Mouse (Mus musculus): ENCODE measurements around the gene Ccdc63. TPM values are rescaled to one million over a fixed set of nuclear protein-coding genes. Genes with fewer than 3 reads are reported as not detected.
A peak's percentile ranks its signal among the peaks of the same experiment; 100 is the strongest.

Gene Ccdc63
- polyA plus RNA-seq, 1 experiment = not detected

- H3K4me2 ChIP-seq (ENCODE audit: low read depth) = peak overlapping the region; percentile 67
- peaks cover 88% of the 10 kb centered on the region for H3K79me2 ChIP-seq (ENCODE audit: control insufficient read depth, insufficient read depth)
- peaks cover 22% of the 10 kb centered on the region for H3K36me3 ChIP-seq (ENCODE audit: control insufficient read depth, insufficient read depth)
- H3K27me3 ChIP-seq (ENCODE audit: control insufficient read depth, insufficient read depth, insufficient read length) = no peaks in the 10 kb centered on the region
- no peak overlapping the region for H3ac ChIP-seq (ENCODE audit: control insufficient read depth, insufficient read length)
- no peak for TF ChIP-seq MAX (IDR thresholded peaks at IDR 0.05; ENCODE audit: low read depth)
- TF ChIP-seq MYOG (IDR thresholded peaks at IDR 0.05; ENCODE audit: control insufficient read depth in 1 of 3, insufficient read depth in 1 of 3, insufficient read length in 2 of 3, low read depth in 2 of 3) = no peak
- no peak for TF ChIP-seq REST (IDR thresholded peaks at IDR 0.05; ENCODE audit: insufficient read depth, insufficient read length)
- no peak overlapping the region for H3K4me3 ChIP-seq
Measured at GRCm38 (mm10) chr5:122165233-122165915, 24.8 kb upstream of the Ccdc63 start.

GRCm38 (mm10) chr5:122164011-122164410 lies 23.4 kb upstream of the Ccdc63 start:
- Histone ChIP-seq H3K79me2 (ENCODE audit: control insufficient read depth, insufficient read depth) (peaks cover 95% of the 10 kb centered on the region), H3K4me2 (ENCODE audit: low read depth) (peak overlapping the region; percentile 39), H3K27me3 (ENCODE audit: control insufficient read depth, insufficient read depth, insufficient read length) (no peaks in the 10 kb centered on the region), H3K36me3 (ENCODE audit: control insufficient read depth, insufficient read depth) (peaks cover 14% of the 10 kb centered on the region), H3K4me3 (no peak overlapping the region), H3ac (ENCODE audit: control insufficient read depth, insufficient read length) (no peak overlapping the region)
- TF ChIP-seq MAX (IDR thresholded peaks at IDR 0.05; ENCODE audit: low read depth) = no peak
- no peak for TF ChIP-seq MYOG (IDR thresholded peaks at IDR 0.05; ENCODE audit: control insufficient read depth in 1 of 3, insufficient read depth in 1 of 3, insufficient read length in 2 of 3, low read depth in 2 of 3)
- TF ChIP-seq POLR2AphosphoS2 (IDR thresholded peaks at IDR 0.05; ENCODE audit: insufficient read length, low read depth) = no peak
- no peak for TF ChIP-seq CEBPB (IDR thresholded peaks at IDR 0.05; ENCODE audit: insufficient read depth, poor library complexity, severe bottlenecking)
- no peak for TF ChIP-seq TCF12 (IDR thresholded peaks at IDR 0.05; ENCODE audit: insufficient read depth, poor library complexity, severe bottlenecking)
- TF ChIP-seq REST (IDR thresholded peaks at IDR 0.05; ENCODE audit: insufficient read depth, insufficient read length) = no peak
- no peak for TF ChIP-seq USF1 (IDR thresholded peaks at IDR 0.05; ENCODE audit: low read depth)
- no peak for TF ChIP-seq POLR2A (IDR thresholded peaks at IDR 0.05; ENCODE audit: insufficient read length, low read depth)
- no peak for TF ChIP-seq MYOD1 (IDR thresholded peaks at IDR 0.05; ENCODE audit: control insufficient read depth in 1 of 3, insufficient read length in 2 of 3, low read depth in 2 of 3)
- TF ChIP-seq TCF3 (IDR thresholded peaks at IDR 0.05; ENCODE audit: insufficient read length, low read depth) = no peak
- no peak for TF ChIP-seq E2F4 (IDR thresholded peaks at IDR 0.05; ENCODE audit: insufficient read depth)
- no peak for TF ChIP-seq SRF (IDR thresholded peaks at IDR 0.05; ENCODE audit: control insufficient read depth, insufficient read length, low read depth)

GRCm38 (mm10) chr5:122163194-122163593 lies 22.6 kb upstream of the Ccdc63 start:
- H3K36me3 ChIP-seq (ENCODE audit: control insufficient read depth, insufficient read depth) = peaks cover 6% of the 10 kb centered on the region
- peak overlapping the region; percentile 44 for H3K4me2 ChIP-seq (ENCODE audit: low read depth)
- TF ChIP-seq MAX (IDR thresholded peaks at IDR 0.05; ENCODE audit: low read depth) (no peak), POLR2A (IDR thresholded peaks at IDR 0.05; ENCODE audit: insufficient read length, low read depth) (no peak), MYOG (IDR thresholded peaks at IDR 0.05; ENCODE audit: control insufficient read depth in 1 of 3, insufficient read depth in 1 of 3, insufficient read length in 2 of 3, low read depth in 2 of 3) (no peak), TCF12 (IDR thresholded peaks at IDR 0.05; ENCODE audit: insufficient read depth, poor library complexity, severe bottlenecking) (no peak), REST (IDR thresholded peaks at IDR 0.05; ENCODE audit: insufficient read depth, insufficient read length) (no peak), USF1 (IDR thresholded peaks at IDR 0.05; ENCODE audit: low read depth) (no peak), TCF3 (IDR thresholded peaks at IDR 0.05; ENCODE audit: insufficient read length, low read depth) (no peak), MYOD1 (IDR thresholded peaks at IDR 0.05; ENCODE audit: control insufficient read depth in 1 of 3, insufficient read length in 2 of 3, low read depth in 2 of 3) (no peak), SRF (IDR thresholded peaks at IDR 0.05; ENCODE audit: control insufficient read depth, insufficient read length, low read depth) (no peak), E2F4 (IDR thresholded peaks at IDR 0.05; ENCODE audit: insufficient read depth) (no peak), POLR2AphosphoS2 (IDR thresholded peaks at IDR 0.05; ENCODE audit: insufficient read length, low read depth) (no peak), CEBPB (IDR thresholded peaks at IDR 0.05; ENCODE audit: insufficient read depth, poor library complexity, severe bottlenecking) (no peak)
- H3ac ChIP-seq (ENCODE audit: control insufficient read depth, insufficient read length) = no peak overlapping the region
- H3K79me2 ChIP-seq (ENCODE audit: control insufficient read depth, insufficient read depth) = peaks cover 94% of the 10 kb centered on the region
- no peaks in the 10 kb centered on the region for H3K27me3 ChIP-seq (ENCODE audit: control insufficient read depth, insufficient read depth, insufficient read length)
- no peak overlapping the region for H3K4me3 ChIP-seq

- peaks cover 54% of the 10 kb centered on the region for H3K79me2 ChIP-seq (ENCODE audit: control insufficient read depth, insufficient read depth)
- H3K4me3 ChIP-seq = peak overlapping the region; percentile 75
- no peaks in the 10 kb centered on the region for H3K36me3 ChIP-seq (ENCODE audit: control insufficient read depth, insufficient read depth)
- TF ChIP-seq REST (IDR thresholded peaks at IDR 0.05; ENCODE audit: insufficient read depth, insufficient read length) = no peak
- no peak for TF ChIP-seq POLR2A (IDR thresholded peaks at IDR 0.05; ENCODE audit: insufficient read length, low read depth)
- TF ChIP-seq USF1 (IDR thresholded peaks at IDR 0.05; ENCODE audit: low read depth) = no peak
- TF ChIP-seq CEBPB (IDR thresholded peaks at IDR 0.05; ENCODE audit: insufficient read depth, poor library complexity, severe bottlenecking) = no peak
- no peak for TF ChIP-seq TCF3 (IDR thresholded peaks at IDR 0.05; ENCODE audit: insufficient read length, low read depth)
- no peak for TF ChIP-seq TCF12 (IDR thresholded peaks at IDR 0.05; ENCODE audit: insufficient read depth, poor library complexity, severe bottlenecking)
- TF ChIP-seq MYOG (IDR thresholded peaks at IDR 0.05; ENCODE audit: control insufficient read depth in 1 of 3, insufficient read depth in 1 of 3, insufficient read length in 2 of 3, low read depth in 2 of 3) = no peak
- no peak for TF ChIP-seq MAX (IDR thresholded peaks at IDR 0.05; ENCODE audit: low read depth)
- TF ChIP-seq SRF (IDR thresholded peaks at IDR 0.05; ENCODE audit: control insufficient read depth, insufficient read length, low read depth) = no peak
- no peak for TF ChIP-seq POLR2AphosphoS2 (IDR thresholded peaks at IDR 0.05; ENCODE audit: insufficient read length, low read depth)
- no peak for TF ChIP-seq MYOD1 (IDR thresholded peaks at IDR 0.05; ENCODE audit: control insufficient read depth in 1 of 3, insufficient read length in 2 of 3, low read depth in 2 of 3)
- no peak for TF ChIP-seq E2F4 (IDR thresholded peaks at IDR 0.05; ENCODE audit: insufficient read depth)
- H3K4me2 ChIP-seq (ENCODE audit: low read depth) = peak overlapping the region; percentile 83
- H3K27me3 ChIP-seq (ENCODE audit: control insufficient read depth, insufficient read depth, insufficient read length) = no peaks in the 10 kb centered on the region
- peak overlapping the region; percentile 81 for H3ac ChIP-seq (ENCODE audit: control insufficient read depth, insufficient read length)
Measured at GRCm38 (mm10) chr5:122158557-122159515, 18.2 kb upstream of the Ccdc63 start.
